Mouse (Mus musculus): ENCODE measurements around the gene Prox1. TPM values are rescaled to one million over a fixed set of nuclear protein-coding genes. Genes with fewer than 3 reads are reported as not detected.

Gene Prox1
- polyA plus RNA-seq (2012; rRNA removed) = 3.4 TPM in 2 replicates

DNA sequence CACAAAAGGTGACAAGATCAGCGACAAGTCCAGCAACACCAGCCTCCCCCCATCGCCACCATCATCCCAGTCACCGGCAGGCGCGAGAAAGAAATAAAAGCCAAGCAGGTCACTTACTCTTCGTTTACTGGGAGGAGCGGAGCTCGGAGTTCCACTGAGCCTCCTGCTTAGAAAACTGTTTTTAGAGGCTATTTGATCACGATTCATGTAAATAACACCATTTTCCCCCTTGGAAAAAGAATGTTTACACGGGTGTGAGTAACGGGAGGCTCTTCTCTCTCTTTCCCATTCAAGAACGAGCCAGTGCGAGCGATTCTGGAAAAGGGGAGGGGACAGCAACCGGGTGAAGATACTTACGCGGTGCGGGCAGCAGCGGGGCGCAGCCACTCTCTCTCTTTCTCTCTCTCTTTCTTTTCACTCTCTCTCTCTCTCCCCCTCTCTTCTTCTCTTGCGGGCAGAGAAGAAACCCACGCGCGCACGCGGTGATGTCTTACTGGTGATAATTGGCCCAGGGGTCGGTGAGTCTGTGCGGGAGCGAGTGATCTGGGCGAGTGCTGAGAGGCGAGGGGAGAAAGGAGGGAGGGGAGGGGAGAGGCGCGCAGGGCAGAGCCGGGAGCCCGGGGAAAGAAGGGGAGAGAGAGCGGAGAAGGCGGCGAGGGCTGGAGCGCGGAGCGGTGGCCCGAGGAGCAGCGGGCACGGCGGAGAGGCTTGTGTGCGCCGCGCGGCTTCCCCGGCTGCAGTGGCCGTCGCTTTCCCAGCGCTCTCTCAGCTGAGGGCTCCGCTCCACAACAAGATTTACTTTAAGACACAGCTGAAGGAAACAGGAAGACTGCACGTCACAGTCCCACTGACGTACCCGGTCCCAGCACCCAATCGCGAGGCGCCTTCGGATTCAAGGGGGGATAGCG, at the start of gene Prox1:
Prox1 (minus strand) TSS at position 804 of the 908 bp plus-strand sequence.

Other genes starting within 250 kb of the Prox1 start
- 93.8 and 96.4 TPM in 2 replicates for gene Smyd2, start 248.4 kb downstream of the Prox1 start, polyA plus RNA-seq (2012; rRNA removed)

Data from ovary, adult 2 months (tissue).